Mouse (Mus musculus) embryo, embryonic 9.5 days (tissue): Measurements from ENCODE around the gene Bcl9l.
"Not testable (repeated sequence)": the region's sequence is repeated elsewhere in the genome, so short reads cannot be mapped to it uniquely, and the experiment has no call there.

ENCODE experiments used
- DNase-seq: peaks from one replicate; pipeline ENCODE4 v3.0.0-alpha.2; 2017; ENCODE audit errors: extremely low spot score

Gene Bcl9l

GRCm38 (mm10) chr9:44482552-44482951, at the start of gene Bcl9l:
Gene Bcl9l (plus strand): TSS chr9:44482825.
- DNase-seq: peak; percentile 97

- DNase-seq: no peak
These were observed 46.9 kb upstream of the Bcl9l start for GRCm38 (mm10) chr9:44435747-44436146.

DNA sequence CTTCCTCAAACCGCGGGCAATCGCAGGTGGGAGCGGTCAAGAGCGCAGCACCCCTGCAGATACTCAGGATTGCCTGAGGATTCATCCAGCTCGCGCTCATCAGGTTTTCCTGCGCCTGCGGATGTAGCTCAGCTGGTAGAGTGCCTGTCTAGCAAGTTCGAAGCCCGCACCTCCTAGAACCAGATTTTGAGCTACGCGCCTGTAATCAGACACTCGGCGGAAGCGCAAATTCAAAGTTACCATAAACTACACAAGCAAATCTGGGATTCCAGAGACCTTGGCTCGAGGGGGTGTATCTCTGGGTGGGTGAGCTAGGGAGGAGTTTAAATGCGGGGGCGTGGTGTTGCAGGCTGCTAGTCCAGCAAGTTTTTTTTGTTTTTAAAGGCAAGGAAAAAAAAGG, 41.7 kb upstream of the Bcl9l start, which contains the start of gene Foxr1:
TSS of gene Foxr1 (minus strand) at position 176 of the 400 bp plus-strand sequence.
- DNase-seq: no peak

DNA sequence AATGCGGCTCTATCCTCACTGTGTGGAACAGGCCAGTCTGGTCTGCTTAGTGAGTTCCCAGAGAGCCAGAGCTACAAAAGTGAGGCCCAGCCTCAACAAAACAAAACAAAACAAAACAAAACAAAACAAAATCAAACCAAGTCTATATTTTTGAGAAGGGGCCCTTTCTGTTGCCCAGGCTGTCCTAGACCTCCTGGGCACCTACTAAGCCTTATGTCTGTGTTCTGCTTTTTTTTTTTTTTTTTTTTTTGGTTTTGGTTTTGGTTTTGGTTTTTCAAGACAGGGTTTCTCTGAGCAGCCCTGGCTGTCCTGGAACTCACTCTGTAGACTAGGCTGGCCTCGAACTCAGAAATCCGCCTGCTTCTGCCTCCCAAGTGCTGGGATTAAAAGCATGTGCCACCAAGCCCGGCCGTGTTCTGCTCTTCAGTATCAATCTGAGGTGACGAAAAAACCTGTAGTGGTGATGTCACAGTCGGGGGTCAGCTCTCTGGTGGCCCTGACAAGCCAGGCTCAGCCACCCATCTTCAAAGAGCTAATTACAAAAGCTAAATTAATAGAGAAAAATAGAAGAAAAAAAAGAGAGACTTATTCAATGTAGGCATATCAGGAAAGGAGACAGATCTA, 38.1 kb upstream of the Bcl9l start:
- not testable (repeated sequence) for DNase-seq

DNA sequence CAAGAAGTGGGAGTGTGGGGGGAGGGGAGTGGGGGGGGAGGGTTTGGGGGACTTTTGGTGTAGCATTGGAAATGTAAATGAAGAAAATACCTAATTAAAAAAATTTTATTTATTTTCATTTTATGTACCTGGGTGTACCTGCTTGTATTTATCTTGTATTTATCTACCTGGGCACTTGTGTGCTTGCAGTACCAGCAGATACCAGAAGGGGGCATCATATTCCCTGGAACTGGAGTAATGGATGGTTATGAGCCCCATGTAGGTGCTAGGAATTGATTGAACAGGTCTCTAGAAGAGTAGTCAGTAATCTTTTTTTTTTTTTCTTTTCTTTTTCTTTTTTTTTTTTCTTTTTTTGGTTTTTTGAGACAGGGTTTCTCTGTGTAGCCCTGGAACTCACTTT, 32.2 kb upstream of the Bcl9l start:
- DNase-seq: no peak

DNA sequence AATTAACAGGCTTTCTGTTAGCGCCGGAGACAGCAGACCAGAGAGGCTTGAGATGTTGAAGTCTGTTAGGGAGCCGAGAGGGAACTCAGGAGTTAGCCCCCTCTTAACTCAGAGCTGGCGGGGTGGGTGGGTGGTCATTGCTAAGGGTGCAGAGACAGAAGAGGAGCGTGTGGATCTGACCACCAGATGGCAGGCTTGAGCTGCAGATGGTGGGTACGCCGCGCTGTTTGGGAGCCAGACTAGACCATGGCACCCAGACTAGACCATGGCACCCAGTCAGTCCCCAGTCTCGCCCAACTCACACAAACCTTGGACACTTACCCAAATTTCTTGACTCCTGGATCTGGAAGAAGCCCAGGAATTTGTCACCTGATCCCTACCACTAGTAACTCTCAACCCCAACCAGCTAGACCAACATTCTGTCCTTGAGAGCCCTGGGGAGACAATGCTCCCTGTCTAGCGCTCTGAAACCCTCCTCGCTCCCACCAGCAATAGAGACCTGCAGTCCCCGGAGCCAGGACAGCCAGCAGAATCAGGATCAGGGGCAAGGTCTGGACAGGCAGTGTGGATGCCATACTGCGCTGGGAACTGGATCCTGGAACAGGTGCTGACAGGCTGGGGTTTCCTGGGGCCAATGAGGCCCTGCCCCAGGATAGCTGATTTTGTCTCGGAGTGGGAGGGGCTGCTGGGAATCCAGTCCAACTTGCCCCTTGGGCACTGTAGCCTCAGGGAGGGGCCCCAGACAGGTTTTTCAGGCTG, 28.3 kb upstream of the Bcl9l start:
- peak; percentile 82 for DNase-seq

- no peak for DNase-seq
These were observed 27.8 kb upstream of the Bcl9l start, which contains the start of gene Upk2 for GRCm38 (mm10) chr9:44454891-44455220. Gene Upk2 (minus strand): TSS chr9:44454976.

GRCm38 (mm10) chr9:44457035-44457742, 25.4 kb upstream of the Bcl9l start:
- DNase-seq: peak; percentile 72

- no peak for DNase-seq
These were observed 20.7 kb upstream of the Bcl9l start for GRCm38 (mm10) chr9:44461950-44462349.

DNA sequence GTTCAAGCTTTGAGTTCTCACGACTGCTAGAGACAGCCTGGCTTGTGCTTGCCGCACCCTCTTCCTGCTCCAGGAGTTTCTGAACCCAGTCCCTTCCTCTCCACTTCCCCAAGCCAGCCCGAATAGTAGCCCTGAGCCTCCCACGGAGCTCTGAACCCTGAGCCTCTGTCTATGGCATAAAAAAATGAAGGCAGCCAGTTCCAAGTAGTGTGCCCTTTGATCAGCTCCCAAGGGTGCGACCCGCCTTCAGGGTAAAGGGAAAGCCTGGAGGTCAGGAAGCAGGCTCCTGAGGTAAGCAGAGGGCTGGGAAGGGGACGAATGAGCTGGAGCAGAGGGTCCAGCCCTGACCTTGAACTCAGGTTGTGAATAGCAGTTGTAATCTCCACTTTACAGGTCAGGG, 14.4 kb upstream of the Bcl9l start:
- DNase-seq: no peak

GRCm38 (mm10) chr9:44468800-44469199, 13.8 kb upstream of the Bcl9l start:
- no peak for DNase-seq

- no peak for DNase-seq
These were observed 9.4 kb upstream of the Bcl9l start for GRCm38 (mm10) chr9:44473184-44473583.

DNA sequence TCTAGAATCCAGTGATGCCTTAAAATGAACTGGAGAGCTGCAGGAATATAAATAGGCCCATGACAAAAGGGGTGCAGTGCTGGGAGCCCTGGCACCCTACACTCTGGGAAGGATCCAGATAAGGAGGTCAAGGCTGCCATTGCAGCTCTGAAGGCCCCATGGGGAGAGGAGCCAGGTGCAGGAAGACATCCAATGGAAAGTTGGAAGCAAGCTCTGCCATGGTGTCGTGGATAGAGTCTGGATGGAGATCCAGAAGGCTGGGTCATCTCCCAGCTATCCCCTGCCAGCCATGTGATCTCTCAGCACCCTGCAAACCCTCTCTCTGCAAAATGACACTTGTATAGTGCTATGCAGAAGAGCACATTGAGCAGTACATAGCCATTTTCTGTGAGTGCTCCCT, 8.3 kb upstream of the Bcl9l start:
- DNase-seq: no peak

DNA sequence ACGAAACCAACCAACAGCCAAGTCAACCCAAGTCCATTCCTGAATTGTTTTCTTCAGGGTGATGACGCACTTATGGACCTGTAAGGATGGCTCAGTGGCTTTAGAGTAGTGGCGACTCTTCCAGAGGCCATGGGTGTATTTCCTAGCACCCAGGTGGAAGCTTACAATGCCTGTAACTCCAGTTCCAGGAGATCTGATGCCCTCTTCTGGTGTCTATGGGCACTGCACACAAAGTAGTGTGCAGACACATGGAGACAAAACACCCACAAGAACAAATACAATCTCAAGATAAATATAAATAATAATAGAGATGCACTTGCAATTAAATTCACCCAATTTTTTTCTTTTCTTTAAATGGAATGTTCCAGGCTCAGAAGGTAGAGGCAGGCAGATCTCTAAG, 6.7 kb upstream of the Bcl9l start:
- no peak for DNase-seq

DNA sequence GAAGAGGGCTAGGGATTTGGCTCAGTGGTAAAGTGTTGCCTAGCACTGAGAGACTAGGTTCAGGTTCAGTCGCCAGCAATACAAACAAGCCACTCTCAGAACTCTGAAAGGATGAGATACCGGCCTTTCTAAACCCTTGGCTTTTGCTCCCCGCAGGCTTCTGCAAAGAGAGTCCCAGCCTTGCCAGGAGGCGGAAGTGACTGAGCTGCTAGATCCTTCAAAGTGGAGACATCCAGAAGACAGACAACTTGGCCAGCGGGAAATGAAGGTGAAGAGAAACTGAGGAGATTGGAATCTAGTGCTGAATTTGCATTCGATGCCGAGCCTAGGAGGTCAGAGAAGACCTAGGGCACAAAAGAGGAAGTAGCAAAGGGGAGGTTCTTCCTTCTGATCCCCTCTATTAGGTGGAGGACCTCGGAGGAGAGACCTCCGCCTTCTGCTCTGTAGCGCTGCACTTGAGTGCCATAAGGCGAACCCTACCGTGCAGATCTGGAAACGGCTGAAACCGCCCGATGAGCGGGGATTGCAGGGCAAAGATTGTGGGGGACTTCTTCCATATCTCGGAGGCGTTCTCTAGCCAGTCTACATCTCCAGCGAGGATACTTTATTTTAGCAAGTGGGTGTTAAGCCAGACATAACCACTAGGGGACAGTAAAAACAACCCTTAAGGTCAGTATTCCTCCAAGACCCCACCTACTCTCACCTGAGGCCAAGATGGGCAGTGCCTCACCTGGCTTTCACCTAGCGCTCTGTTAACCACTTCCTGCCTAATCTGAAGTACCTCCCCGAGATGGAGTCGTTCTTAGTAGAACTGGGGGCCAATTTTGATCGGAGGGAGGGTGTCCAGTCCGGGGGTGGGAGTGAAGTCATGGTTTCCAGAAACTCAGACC, 5.0 kb upstream of the Bcl9l start:
- no peak for DNase-seq

- DNase-seq: peak; percentile 94
These were observed 4.2 kb upstream of the Bcl9l start for GRCm38 (mm10) chr9:44478229-44478921.

- DNase-seq: no peak
These were observed 3.5 kb upstream of the Bcl9l start for GRCm38 (mm10) chr9:44478959-44479605.

DNA sequence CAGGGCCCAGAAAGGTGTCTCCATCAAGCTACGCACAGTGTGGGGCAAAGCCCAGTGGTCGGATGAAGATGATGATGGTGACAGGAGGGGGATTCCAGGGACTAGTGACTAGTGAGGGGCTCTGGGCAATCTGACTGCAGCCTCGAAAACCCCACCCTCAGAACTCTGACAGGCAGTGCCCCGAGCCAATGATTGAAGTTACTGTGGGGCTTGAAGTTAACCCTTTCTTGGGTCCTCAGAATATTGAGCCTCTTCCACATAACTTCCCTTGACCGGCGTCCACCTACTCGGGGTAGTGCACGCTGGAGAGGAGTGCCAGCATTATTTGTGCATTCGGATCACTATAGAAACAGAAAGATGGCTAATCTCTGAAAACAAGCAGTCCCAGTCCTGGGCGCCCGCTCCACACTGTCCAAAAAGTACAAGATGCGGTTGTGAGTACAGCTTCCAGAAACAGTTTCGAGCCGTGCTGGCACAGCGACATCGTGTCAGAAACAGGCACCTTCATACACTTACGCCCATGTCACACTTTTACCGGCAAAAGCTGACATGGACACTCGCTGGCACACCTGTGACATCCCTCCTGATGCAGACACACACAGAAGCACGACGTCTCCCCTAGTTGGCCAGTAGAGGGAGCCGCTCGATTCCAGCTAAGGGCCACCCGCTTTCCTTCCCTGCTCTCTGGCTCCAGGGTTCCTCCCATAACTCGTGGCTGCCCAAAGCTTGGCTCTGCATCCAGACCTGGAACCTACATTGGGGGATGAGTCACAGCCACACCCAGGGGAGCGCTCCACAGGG, 2.8 kb upstream of the Bcl9l start:
- peak; percentile 89 for DNase-seq

- no peak for DNase-seq
These were observed 513 bp upstream of the Bcl9l start for GRCm38 (mm10) chr9:44482112-44482511.

DNA sequence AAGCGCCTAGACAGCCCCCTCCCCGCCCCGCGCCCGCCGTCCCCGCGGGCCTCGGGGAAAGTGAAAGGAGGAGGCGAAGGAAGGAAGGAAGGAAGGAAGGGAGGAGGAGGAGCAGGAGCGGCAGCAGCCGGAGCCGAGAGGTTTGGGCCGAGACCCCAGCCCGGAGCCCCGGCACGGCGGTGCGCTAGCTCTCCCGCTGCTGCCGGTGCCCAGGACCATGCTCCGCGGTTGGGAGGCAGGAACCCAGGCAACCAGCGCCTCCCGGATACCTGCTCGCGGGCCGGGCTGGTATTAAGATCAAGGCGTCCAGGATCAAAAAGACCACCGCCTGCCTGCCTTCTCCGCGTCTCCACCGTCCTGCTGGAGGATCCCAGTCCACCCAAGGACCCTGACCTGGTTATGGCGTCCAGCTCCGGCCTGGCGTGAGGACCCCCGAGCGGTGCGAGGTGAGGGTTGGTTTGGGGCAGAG, 450 bp downstream of the Bcl9l start:
- no peak for DNase-seq
